Mouse (Mus musculus): ENCODE measurements at regions not wholly inside any gene's neighbourhood (a gene's known extent, or its start where the extent isn't known, plus 50 kb on each side); places are given as distances from the start of the nearest gene placed in this dataset.

GRCm38 (mm10) chr13:31147323-31147722 lies 173.3 kb downstream of the Gm5447 start:
- Histone ChIP-seq H3K9me3 (replicated peaks) (no peaks in the 10 kb centered on the region), H3K4me3 (ENCODE audit: low read depth, low read length) (no peak overlapping the region), H3K27me3 (ENCODE audit: insufficient read depth, low read length) (no peaks in the 10 kb centered on the region), H3K36me3 (replicated peaks) (no peaks in the 10 kb centered on the region), H3K4me1 (ENCODE audit: insufficient read depth, low read depth, low read length) (no peaks in the 10 kb centered on the region)
- ATAC-seq (ENCODE audit: extremely low read depth, insufficient number of reproducible peaks, low FRiP score, poor library complexity, severe bottlenecking) (no peak), DNase-seq (ENCODE audit: low spot score) (no peak)
- no peak for TF ChIP-seq CTCF (IDR thresholded peaks at IDR 0.05; ENCODE audit: low read depth, low read length)

GRCm38 (mm10) chr13:31154066-31154465 lies 180.1 kb downstream of the Gm5447 start:
- TF ChIP-seq GATA2 (IDR thresholded peaks at IDR 0.05; ENCODE audit: borderline replicate concordance, low read depth, low read length): no peak
- TF ChIP-seq GATA1 (IDR thresholded peaks at IDR 0.05; ENCODE audit: borderline replicate concordance, low read length): no peak
- TF ChIP-seq POLR2AphosphoS5 (IDR thresholded peaks at IDR 0.05; ENCODE audit: insufficient replicate concordance, low read depth, low read length): no peak
- TF ChIP-seq CTCF (IDR thresholded peaks at IDR 0.05; ENCODE audit: low read depth, low read length): no peak
- TF ChIP-seq TAL1 (conservative IDR thresholded peaks at IDR 0.05; ENCODE audit: low read depth, low read length): no peak
- ATAC-seq (ENCODE audit: extremely low read depth, insufficient number of reproducible peaks, low FRiP score, poor library complexity, severe bottlenecking) (no peak), DNase-seq (ENCODE audit: low spot score) (no peak)
- Histone ChIP-seq H3K9me3 (replicated peaks) (no peaks in the 10 kb centered on the region), H3K4me1 (ENCODE audit: insufficient read depth, low read depth, low read length) (no peaks in the 10 kb centered on the region), H3K27me3 (ENCODE audit: insufficient read depth, low read length) (no peaks in the 10 kb centered on the region), H3K4me3 (ENCODE audit: low read depth, low read length) (no peak overlapping the region), H3K36me3 (replicated peaks) (no peaks in the 10 kb centered on the region)

GRCm38 (mm10) chr13:31163878-31164495 lies 190.0 kb downstream of the Gm5447 start:
- H3K27me3 ChIP-seq (ENCODE audit: insufficient read depth, low read length): no peaks in the 10 kb centered on the region; the same call in 1 of the 2 replicates
- no peak for DNase-seq (ENCODE audit: low spot score)
- H3K36me3 ChIP-seq (replicated peaks): no peaks in the 10 kb centered on the region
- TF ChIP-seq GATA1 (IDR thresholded peaks at IDR 0.05; ENCODE audit: borderline replicate concordance, low read length) (no peak), TAL1 (conservative IDR thresholded peaks at IDR 0.05; ENCODE audit: low read depth, low read length) (no peak), POLR2AphosphoS5 (IDR thresholded peaks at IDR 0.05; ENCODE audit: insufficient replicate concordance, low read depth, low read length) (no peak), GATA2 (IDR thresholded peaks at IDR 0.05; ENCODE audit: borderline replicate concordance, low read depth, low read length) (no peak), CTCF (IDR thresholded peaks at IDR 0.05; ENCODE audit: low read depth, low read length) (no peak)
- no peak overlapping the region for H3K4me3 ChIP-seq (ENCODE audit: low read depth, low read length)
- ATAC-seq (ENCODE audit: extremely low read depth, insufficient number of reproducible peaks, low FRiP score, poor library complexity, severe bottlenecking): no peak
- H3K4me1 ChIP-seq (ENCODE audit: insufficient read depth, low read depth, low read length): no peaks in the 10 kb centered on the region
- no peaks in the 10 kb centered on the region for H3K9me3 ChIP-seq (replicated peaks)

GRCm38 (mm10) chr13:31166286-31166685 lies 192.3 kb downstream of the Gm5447 start:
- DNase-seq (ENCODE audit: low spot score): no peak
- no peaks in the 10 kb centered on the region for H3K9me3 ChIP-seq (replicated peaks)

GRCm38 (mm10) chr13:31168854-31169253 lies 194.8 kb downstream of the Gm5447 start:
- ATAC-seq (ENCODE audit: extremely low read depth, insufficient number of reproducible peaks, low FRiP score, poor library complexity, severe bottlenecking): no peak
- H3K9me3 ChIP-seq (replicated peaks): no peaks in the 10 kb centered on the region

More at GRCm38 (mm10) chr13:31166286-31166685, 192.3 kb downstream of the Gm5447 start:
- TF ChIP-seq POLR2AphosphoS5 (IDR thresholded peaks at IDR 0.05; ENCODE audit: insufficient replicate concordance, low read depth, low read length): no peak
- TF ChIP-seq GATA1 (IDR thresholded peaks at IDR 0.05; ENCODE audit: borderline replicate concordance, low read length): no peak
- TF ChIP-seq TAL1 (conservative IDR thresholded peaks at IDR 0.05; ENCODE audit: low read depth, low read length): no peak
- no peak for TF ChIP-seq CTCF (IDR thresholded peaks at IDR 0.05; ENCODE audit: low read depth, low read length)
- TF ChIP-seq GATA2 (IDR thresholded peaks at IDR 0.05; ENCODE audit: borderline replicate concordance, low read depth, low read length): no peak
- no peaks in the 10 kb centered on the region; the same call in 1 of the 2 replicates for H3K27me3 ChIP-seq (ENCODE audit: insufficient read depth, low read length)
- no peaks in the 10 kb centered on the region for H3K36me3 ChIP-seq (replicated peaks)
- H3K4me3 ChIP-seq (ENCODE audit: low read depth, low read length): no peak overlapping the region
- ATAC-seq (ENCODE audit: extremely low read depth, insufficient number of reproducible peaks, low FRiP score, poor library complexity, severe bottlenecking): no peak
- no peaks in the 10 kb centered on the region for H3K4me1 ChIP-seq (ENCODE audit: insufficient read depth, low read depth, low read length)

GRCm38 (mm10) chr13:31171751-31172150 lies 197.7 kb downstream of the Gm5447 start:
- no peaks in the 10 kb centered on the region for H3K4me1 ChIP-seq (ENCODE audit: insufficient read depth, low read depth, low read length)
- no peaks in the 10 kb centered on the region for H3K9me3 ChIP-seq (replicated peaks)
- no peak for DNase-seq (ENCODE audit: low spot score)
- H3K36me3 ChIP-seq (replicated peaks): no peaks in the 10 kb centered on the region
- ATAC-seq (ENCODE audit: extremely low read depth, insufficient number of reproducible peaks, low FRiP score, poor library complexity, severe bottlenecking): no peak
- H3K4me3 ChIP-seq (ENCODE audit: low read depth, low read length): no peak overlapping the region
- TF ChIP-seq GATA2 (IDR thresholded peaks at IDR 0.05; ENCODE audit: borderline replicate concordance, low read depth, low read length) (no peak), TAL1 (conservative IDR thresholded peaks at IDR 0.05; ENCODE audit: low read depth, low read length) (no peak), POLR2AphosphoS5 (IDR thresholded peaks at IDR 0.05; ENCODE audit: insufficient replicate concordance, low read depth, low read length) (no peak), CTCF (IDR thresholded peaks at IDR 0.05; ENCODE audit: low read depth, low read length) (no peak), GATA1 (IDR thresholded peaks at IDR 0.05; ENCODE audit: borderline replicate concordance, low read length) (no peak)
- no peaks in the 10 kb centered on the region; the same call in 1 of the 2 replicates for H3K27me3 ChIP-seq (ENCODE audit: insufficient read depth, low read length)

More at GRCm38 (mm10) chr13:31168854-31169253, 194.8 kb downstream of the Gm5447 start:
- H3K4me1 ChIP-seq (ENCODE audit: insufficient read depth, low read depth, low read length): no peaks in the 10 kb centered on the region
- no peak overlapping the region for H3K4me3 ChIP-seq (ENCODE audit: low read depth, low read length)
- no peak for DNase-seq (ENCODE audit: low spot score)
- no peak for TF ChIP-seq GATA2 (IDR thresholded peaks at IDR 0.05; ENCODE audit: borderline replicate concordance, low read depth, low read length)
- no peak for TF ChIP-seq CTCF (IDR thresholded peaks at IDR 0.05; ENCODE audit: low read depth, low read length)
- no peak for TF ChIP-seq TAL1 (conservative IDR thresholded peaks at IDR 0.05; ENCODE audit: low read depth, low read length)
- no peak for TF ChIP-seq GATA1 (IDR thresholded peaks at IDR 0.05; ENCODE audit: borderline replicate concordance, low read length)
- TF ChIP-seq POLR2AphosphoS5 (IDR thresholded peaks at IDR 0.05; ENCODE audit: insufficient replicate concordance, low read depth, low read length): no peak
- H3K27me3 ChIP-seq (ENCODE audit: insufficient read depth, low read length): no peaks in the 10 kb centered on the region; the same call in 1 of the 2 replicates
- no peaks in the 10 kb centered on the region for H3K36me3 ChIP-seq (replicated peaks)
